Mouse (Mus musculus) adrenal gland, adult 8-10 months (tissue): ENCODE results near the gene Rsbn1. TPM values are rescaled to one million over a fixed set of nuclear protein-coding genes. Genes with fewer than 3 reads are reported as not detected.
A peak's percentile ranks its signal among the peaks of the same experiment; 100 is the strongest.

Source experiments
- DNase-seq: peaks from one replicate; pipeline ENCODE4 v3.0.0; 2022
- total RNA-seq, 4 experiments: library from RNA; stranded (reverse); gene quantifications; 2 replicates each; pipeline ENCODE4 v1.2.4; 2022

The Rsbn1 gene
- 10 to 100 TPM; 18.8 to 23.4 (median 21.5) TPM for total RNA-seq

DNA sequence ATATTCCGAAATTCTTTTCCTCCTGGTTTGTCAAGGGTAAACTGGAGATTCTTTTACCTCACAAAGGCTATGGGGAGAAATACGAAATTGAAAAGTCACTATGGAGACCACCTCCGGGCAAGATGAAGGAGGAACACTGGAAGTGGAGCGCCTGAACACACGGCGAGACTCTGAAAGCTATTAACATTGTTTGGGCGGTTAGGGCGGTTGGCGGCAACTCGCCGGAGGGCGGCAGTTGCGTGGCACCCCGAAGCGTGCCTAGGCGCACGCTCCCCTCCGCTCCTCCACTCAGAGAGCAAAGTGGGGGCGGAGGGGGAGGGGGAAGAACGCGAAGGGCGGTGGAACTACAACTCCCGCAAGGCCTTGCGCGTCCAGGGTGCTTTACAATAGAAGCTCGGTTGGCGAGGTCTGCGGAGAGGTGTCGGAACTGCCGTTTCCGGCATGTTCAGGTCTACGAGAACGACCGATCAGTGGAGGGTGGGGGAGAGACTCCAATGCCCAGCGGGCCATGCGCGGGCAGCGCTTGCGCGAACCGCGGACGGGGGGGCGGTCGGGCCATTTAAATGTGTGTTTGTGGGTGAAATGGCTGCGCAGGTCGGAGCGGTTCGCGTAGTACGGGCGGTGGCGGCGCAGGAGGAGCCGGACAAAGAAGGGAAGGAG is at the start of gene Rsbn1:
Rsbn1 (plus strand) TSS at position 111 of the 660 bp plus-strand sequence.
- peak; percentile 98 for DNase-seq

DNA sequence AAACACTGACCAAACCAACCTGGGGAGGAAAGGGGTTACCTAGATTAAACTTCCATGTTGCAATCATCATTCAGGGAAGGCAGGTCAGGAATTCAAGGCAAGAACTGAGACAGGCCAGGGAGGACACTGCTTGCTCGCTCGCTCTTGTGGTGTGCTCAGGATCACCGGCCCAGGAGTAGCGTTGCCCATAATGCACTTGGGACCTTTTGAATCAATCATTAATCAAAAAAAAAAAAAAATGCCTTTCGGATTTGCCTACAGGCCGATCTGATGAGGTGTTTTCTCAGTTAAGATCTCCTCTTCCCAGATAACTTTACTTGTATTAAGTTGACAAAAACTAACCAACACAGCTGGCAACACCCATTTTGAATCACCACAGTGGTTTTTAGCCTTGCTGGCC is 49.7 kb upstream of the Rsbn1 start:
- DNase-seq: no peak

DNA sequence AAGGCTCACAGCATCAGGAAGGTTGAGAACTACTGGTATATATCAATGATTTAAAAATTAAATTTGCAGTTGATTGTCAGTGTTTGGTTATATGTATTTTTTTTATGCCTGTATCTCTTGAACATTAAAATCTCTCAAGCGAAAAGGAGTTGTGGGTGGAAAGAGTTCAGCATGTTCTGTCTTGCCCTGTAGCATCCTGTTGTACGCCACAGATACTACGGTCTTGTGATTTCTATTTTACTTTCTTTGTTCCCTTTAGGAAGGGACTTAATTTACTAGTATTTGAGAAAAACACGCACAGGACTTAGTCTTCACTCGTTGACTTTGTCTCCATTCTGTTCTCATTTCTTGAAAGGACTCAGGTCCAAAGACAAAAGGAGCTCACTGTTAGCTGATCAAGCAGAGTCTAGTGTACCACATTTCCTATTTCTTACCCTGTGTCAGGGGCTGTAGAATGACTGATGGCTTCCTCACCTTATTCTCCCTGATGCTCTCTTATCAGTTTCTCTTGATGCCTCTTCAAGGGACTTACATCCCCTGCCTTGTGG is 46.4 kb upstream of the Rsbn1 start:
- no peak for DNase-seq

DNA sequence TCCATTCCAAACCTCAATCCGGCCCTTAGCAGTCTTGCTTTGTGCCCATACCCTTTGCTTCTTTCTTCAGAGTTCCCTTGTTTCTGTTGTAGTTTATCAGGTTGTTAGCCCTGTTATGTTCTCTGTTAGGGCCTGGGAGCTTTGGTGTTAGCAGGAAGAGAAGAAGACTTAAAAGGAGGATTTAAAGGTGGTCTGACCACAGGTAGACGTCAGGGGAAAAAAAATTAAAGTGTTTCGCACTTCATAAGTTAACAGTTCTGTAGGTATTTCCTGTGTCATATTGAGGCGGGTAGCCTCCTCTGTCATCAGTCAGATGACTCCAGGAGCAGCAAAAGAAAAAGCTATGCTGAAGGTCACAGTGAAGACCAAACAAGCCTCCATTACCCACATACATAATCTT is 45.9 kb upstream of the Rsbn1 start:
- DNase-seq: no peak

DNA sequence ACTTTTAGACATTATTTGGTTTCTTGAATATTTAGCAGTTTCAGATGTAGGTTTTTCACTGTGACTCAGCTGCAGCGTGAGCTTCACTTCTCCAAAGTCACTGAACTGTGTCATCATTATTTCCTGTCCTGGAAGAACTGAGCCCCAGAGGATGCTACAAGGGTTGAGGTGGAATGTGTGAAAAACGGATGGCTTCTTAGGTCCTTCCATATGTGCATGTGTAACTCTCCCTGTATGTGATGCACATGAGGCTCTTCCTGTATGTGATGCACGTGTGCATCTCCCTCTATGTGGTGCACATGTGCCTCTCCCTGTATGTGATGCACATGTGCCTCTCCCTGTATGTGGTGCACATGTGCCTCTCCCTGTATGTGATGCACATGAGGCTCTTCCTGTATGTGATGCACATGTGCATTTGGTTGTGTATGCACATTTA is 41.2 kb upstream of the Rsbn1 start:
- DNase-seq: no peak

DNA sequence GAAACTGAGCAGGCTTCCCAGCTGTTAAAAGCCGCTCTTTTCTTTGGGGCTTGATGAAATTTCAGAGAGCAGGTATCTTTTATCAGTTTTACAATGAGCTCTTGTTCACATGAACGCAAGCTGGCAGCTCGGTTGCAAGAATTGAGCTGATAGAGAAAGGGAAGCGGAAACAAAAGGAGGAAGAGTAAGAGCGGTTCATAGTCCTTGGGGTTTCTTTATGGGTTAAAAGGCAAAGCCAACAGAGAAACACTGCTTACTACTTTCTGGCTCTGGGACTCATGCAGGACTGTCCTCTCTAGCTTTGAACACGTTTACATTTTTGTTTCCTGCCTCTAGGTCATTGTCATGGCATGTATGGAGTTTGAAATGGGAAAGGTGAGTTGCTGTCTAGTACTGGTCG is 39.6 kb upstream of the Rsbn1 start:
- no peak for DNase-seq

DNA sequence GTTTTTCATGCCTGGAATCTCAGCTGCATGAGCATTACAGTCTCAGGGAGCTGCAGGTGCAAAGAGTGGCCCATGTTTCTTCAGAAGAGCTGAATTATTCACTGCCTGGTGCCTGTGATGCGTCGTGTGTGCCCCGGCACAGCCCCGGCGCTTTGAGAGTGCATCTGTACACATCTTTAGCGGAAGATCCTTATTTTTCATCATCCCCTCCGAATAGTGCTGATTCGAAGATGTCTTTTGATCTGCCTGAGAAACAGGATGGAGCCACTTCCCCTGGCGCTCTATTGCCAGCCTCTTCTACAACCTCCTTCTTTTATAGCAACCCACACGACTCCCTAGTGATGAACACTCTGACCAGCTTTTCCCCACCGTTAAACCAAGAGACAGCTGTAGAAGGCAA is 28.0 kb upstream of the Rsbn1 start:
- no peak for DNase-seq

DNA sequence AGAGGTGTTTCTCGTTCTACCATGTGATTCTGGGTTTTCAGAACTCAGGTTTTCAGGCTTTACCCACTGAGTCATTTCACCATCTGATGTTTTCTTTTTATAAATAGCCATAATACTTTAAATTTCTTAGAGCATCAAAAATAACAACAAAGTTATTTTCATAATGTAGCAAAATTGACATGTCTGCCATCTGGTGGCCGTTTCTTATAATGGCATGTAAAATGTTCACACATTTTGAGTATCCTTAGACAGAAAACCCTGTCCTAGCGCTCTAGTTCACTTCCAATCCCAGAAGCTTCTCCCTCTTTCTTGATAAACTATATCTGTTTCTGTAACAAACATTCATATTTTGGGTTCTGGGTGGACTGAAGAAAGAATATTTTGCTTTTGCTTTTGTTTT is 26.3 kb upstream of the Rsbn1 start:
- DNase-seq: no peak

DNA sequence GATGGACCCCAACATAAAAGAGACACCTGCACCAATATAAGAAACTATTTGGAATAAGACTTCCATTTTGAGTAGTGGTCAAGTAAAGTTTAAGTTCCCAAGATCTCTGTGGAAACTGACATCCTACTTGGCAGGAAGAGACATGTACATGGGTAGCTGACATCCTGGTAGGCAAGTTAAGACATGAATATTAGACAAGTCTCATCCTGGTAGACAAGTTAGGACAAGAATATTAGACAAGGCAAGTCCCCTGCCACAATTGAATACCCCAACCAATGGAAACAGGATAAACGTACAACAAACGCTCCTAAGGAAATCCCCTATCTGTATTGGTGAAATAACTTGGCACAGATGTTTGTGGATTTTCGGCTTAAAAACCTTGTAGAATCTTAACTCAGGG is 20.5 kb upstream of the Rsbn1 start:
- DNase-seq: no peak

DNA sequence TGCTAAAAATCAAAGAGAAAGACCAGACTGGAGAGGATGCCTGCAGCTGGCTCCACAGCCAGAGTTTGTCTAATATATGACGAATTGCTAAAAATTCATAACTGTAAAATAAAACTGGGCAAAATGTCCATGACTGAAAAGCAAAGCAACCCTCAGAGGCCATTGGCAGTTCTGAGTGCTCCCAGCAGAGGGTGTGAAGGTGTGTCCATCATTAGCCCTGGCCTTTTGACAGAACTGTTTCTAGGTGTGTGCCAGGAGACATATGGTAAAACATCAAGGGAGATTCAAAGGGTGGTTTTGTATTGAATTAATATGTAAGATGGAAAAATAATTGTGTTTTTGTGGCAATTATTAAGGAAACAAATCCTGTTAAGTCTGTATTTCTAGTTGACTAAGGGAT is 9.2 kb upstream of the Rsbn1 start:
- no peak for DNase-seq

DNA sequence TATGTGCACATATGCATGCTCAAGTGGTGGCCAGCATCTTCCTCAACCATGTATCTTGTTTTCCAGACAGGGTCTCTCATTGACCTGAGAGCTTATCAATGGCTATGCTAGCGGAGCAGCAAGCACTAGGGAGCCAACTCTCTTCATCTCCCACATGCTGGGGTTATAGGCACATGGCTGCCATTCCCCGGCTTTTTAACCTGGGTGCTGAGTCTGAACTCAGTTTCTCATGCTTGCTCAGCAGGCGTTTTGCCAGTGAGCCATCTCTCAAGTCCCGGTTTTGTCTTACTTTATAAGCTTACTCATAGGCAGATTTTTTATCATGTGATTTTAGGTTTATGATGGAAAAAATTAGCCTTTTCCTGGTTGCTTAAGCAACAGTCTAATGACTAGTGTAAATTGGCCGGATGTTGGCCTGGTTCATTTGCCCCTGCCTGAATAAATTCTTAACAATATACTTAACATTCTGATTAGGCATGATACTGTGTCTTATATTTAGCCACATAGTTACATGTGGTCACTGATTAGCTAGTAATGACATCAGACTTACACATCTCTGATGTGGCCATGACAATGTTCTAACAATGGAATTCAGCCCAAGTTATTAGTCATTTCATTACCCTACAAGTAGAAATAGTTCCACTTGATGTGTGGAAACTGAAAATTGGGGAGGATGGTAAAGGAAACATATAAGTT is 6.4 kb upstream of the Rsbn1 start:
- no peak for DNase-seq

DNA sequence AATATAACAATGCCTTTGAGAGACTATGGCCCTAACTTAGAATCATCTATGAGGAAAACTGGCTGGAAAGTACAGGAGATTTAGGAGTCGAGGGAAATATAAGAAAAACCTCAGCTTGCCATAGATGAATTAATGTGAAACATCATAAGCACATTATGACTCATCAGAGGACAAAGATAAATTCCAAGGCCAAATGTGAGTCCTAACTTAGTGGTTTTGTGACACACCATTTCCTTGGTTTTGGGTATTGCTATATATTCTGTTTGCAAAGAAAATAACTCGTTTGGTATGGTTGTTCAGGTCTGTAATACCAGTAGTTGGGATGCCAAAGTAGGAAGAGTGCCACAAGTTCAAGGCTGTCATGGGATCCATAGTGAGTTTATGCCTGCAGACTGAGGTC is 5.1 kb upstream of the Rsbn1 start:
- DNase-seq: no peak

DNA sequence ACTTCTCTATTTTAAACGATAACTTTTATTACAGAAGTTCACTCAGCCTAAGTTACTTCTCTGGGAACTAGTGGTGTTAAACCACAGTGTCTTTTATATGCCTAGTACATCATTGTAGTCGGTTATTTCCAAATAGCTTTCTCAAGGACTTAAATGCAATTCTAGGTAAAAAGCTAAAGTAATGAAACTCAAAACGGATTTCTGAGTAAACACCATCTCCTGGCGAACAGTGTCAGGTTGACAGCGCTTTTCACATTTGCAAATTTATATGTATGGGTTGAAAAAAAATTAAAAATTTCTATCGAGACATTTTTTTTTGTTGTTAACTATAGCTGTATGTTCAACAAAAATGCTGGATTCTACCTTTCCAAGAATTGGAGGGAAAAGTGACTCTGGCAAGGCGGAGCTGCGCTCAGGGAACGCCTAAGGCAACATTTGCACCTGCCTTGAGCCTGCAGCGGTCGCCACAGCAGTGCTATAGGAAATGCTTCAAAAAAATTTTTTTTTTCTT is 414 bp upstream of the Rsbn1 start:
- DNase-seq: no peak

DNA sequence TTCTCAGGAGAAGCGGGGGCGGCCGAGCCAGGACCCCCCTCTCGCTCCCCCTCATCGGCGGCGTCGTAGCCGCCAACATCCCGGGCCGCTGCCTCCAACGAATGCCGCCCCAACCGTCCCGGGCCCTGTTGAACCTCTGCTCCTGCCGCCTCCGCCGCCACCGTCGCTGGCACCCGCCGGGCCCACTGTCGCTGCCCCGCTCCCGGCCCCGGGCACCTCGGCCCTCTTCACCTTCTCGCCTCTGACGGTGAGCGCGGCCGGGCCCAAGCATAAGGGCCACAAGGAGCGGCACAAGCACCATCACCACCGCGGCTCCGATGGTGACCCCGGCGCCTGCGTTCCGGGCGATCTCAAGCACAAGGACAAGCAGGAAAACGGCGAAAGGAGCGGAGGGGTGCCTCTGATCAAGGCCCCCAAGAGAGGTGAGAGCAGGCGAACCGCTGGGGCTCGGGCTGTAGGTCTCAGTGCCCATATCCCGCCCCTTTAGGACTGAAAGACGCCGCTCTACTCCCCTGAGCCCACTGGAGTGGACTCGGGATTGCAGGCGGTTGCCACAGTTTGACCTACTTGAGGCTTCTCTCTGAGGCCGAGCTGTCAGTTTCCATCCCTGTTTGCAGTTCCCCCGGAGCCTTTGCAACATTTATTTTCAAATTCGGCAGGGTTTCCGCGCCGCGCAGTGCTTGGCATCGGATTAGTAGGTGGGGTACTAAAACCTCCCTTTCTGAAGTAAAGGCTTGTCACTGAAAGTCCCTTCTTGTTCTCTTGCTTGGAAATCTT is 1.0 kb downstream of the Rsbn1 start:
- peak; percentile 58 for DNase-seq

DNA sequence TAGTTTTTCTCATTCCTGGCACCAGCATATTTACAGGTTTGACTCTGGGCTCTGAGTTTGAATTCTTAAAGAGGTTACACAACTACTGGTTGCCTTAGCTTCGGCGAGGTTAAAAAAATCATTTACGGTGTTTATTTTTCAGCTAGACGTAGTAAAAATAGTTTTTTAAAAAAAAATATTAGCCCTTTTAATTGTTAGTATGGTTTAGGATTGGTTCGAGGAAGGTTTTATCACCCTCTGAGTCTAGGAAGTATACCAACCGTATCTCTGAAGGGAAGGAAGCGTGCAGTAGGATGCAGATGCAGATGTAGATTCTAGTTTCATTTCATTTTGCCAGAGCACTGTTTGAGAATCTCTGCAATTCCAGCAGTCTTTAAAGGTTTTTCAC is 1.6 kb downstream of the Rsbn1 start:
- DNase-seq: no peak

DNA sequence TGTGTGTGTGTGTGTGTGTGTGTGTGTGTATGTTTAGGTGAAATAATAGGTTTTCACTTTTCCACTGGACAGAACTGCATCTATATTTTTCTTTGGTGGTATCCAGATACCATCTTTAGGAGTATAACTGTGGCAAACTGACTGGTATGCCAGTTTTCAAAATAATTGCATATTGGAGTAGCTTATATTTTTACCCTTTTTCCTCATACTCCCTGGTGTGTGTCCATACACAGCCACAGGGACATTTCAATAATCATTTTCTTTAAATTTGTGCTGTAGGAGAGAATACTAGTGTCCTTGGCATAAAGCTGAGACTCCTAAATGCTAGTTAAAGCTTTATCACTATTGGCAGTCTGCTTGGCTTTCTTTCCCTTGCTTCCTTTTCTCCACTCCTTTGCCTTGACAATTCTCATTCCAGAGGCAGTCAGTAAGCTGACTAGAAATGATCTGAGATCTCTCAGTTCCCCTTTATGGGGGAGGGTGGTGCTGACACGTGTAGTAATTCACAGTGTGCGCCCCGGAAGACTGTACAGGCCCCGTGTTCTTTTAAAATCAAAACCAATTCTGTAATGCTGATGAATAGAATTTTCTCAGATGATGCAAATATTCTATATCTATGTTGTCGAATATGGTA is 2.4 kb downstream of the Rsbn1 start:
- no peak for DNase-seq

DNA sequence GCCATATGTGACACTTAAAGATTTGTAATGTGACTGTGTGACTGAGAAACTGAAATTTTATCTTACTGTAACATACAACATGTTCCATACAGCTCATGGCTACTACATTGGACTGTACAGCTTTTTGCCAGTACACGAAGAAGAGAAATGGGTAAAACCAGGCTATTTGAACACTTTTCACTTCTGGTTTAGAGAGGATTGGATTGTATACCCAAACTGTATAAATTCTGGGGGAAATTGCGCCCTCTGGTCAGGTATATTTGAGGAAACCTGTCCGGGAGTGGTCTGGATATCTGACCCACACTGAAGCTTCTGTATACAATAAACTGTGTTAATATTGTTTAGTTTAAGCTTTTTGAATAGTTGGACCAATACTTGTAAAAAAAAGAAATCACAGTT is 2.9 kb downstream of the Rsbn1 start:
- DNase-seq: no peak

DNA sequence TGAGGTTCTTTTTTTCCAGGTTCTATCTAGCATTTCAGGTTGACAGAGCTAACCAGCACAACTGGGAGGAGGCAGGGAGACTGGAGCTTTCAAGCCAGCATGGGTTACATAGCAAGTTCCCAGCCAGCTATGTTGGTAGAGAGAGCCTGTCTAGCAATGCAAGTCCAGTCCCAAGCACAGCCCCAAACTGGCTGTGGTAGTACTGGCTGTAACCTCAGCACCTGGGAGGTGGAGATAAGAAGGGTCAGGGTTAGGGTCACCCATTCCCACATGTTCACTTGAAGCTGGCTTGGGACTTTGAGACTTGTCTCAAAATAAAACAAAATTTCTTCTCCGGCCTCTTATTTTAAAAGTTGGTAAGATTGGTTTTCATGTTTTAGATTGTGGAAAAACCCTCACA is 6.2 kb downstream of the Rsbn1 start:
- DNase-seq: no peak

DNA sequence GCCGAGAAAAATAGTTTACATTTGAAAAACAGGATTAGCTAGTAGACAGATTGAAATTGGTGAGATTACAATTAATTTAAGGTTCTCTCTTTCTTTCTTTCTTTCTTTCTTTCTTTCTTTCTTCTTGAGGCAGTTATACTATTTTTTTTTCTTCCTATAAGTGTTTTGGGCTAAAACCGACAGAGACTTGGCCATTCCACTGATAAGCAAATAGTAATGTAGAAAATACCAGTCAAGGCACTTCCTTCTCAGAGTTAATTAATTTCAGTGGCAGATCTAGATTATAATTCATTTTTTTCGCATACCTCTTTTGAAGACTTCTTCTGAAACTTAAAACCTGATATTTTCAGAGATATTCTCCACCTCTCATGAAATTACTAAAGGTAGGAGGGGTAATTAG is 11.4 kb downstream of the Rsbn1 start:
- no peak for DNase-seq

DNA sequence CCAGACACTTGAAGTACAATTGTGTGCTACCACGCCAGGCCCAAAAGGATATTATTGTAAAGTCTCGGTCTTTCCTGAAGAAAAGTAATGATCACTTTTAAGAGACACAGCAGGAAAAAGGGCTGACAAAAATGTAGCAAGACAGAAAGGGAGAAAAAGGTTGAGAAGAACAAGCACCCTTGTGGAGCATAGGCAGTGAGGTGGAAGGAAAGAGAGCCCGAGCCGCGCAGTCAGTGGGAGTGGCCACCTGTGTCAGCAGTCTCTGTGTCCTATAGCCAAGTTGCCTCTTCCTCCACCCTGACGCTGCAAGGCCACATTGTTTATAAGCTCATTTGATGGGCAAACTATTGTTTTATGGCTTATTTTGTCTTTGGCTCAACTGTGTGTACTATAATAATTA is 13.6 kb downstream of the Rsbn1 start:
- DNase-seq: no peak

DNA sequence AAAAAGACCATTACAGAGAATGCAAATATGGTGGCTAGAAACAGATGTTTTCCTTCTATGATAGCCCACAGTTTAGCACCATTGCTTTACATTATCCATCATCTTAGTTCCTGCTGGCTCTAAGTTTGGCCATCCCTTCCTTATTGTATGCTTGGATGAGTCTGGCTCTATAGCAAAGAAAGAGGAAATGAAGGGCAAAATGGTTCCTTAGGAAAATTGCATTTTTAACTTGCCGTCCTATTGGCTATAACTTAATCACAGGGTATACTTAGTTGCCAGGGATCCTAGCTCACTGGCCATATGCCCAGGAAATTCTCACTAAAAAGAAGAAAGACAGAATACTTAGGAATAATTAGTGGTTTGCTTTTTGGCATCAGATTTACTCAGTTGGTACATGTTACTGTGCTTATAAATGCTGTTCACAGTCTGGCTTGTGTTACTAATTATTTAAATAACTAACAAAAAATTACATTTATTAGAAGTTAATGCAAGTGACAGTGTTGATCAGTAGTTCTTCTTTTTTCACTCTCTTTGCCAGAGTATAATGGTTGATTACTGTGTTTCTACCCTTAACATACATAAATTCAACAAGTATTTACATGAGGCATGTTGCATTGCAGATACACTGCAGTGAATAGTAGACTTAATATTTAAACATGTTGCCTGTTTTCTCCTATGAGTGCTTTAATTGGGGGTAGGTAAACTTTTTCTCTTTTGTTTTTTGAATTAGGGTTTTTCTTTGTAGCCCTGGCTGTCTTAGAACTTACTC is 31.1 kb downstream of the Rsbn1 start:
- DNase-seq: no peak

DNA sequence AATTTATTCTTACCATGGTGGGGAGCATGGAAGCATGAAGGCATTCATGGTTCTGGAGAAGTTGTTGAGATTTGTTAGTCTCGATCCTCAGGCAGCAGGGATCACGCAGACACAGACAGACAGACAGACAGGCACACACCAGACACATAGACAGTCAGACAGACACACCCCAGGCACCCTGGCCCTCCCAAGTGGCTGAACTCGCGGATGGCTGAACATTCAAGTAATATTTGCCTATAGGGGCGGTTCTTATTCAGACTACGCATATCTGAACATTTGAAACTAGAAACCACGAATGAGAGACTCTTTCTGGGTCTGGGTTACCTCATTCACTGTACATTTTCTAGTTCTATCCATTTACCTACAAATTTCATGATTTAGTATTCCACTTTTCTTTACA is 34.7 kb downstream of the Rsbn1 start:
- no peak for DNase-seq
